ENCODE assay signal across 8 mouse cellular contexts in the genomic region with DNA sequence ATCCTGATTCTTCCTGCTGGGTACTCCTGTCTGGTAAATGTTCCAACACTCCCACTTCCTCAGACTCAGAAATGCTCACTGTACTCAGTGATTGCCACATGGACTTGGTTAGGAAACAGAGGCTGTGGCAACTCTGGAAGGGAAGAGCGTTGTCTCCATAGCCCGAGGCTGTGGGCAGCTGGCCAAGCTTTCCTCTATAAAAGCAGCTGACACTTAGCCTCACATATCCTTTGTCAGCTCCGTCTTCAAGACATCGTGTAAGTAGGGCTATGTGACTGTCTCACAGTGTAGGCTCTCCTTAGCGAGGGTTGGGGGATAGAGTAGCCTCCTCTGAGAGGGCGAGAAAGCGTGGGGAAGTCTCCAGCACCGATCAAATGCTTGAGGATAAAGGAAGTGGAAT. TPM values are rescaled to one million over a fixed set of nuclear protein-coding genes. Genes with fewer than 3 reads are reported as not detected.
A peak's percentile ranks its signal among the peaks of the same experiment; 100 is the strongest.
DNase-seq lines count a peak whose midpoint lies in the region; ATAC-seq lines count a peak whose summit lies in the region.

A gene (plus strand): TSS at position 133 of the 400 bp plus-strand sequence.

- H3K36me3 ChIP-seq in kidney, embryonic 16.5 days (ENCODE audit: insufficient read depth, low read length), result no peaks in the 10 kb centered on the region

- no peaks in the 10 kb centered on the region for H3K27me3 ChIP-seq in kidney, embryonic 16.5 days (ENCODE audit: insufficient read depth, low read length)

- H3K9me3 ChIP-seq in kidney, embryonic 16.5 days (ENCODE audit: low read length), result no peaks in the 10 kb centered on the region

- no peak within 1 kb of the TSS for H3K4me3 ChIP-seq in kidney, embryonic 16.5 days (ENCODE audit: low read length)

- no peaks in the 10 kb centered on the region for H3K4me1 ChIP-seq in kidney, embryonic 16.5 days (ENCODE audit: insufficient read depth, low read length)

- DNase-seq in kidney, adult 18-20 months, result no peak
- peak; percentile 24 for DNase-seq in adrenal gland, adult 8-10 months
- DNase-seq in lung, postnatal 14 days, result peak; percentile 62
- DNase-seq in yolk sac, embryonic 10.5 days (ENCODE audit: low spot score), result no peak
- DNase-seq in frontal cortex, postnatal 10 days (ENCODE audit: low spot score in 2 of 2), result no peak
- no peak for DNase-seq in left cerebral cortex, adult 8-10 months (ENCODE audit: low spot score in 2 of 2)

- 68% methylated on average over 8 of the region's 8 CpGs for WGBS in kidney, embryonic 16.5 days

- H3K27ac ChIP-seq in kidney, embryonic 16.5 days (ENCODE audit: low read length), result no peak within 1 kb of the TSS

- H3K4me2 ChIP-seq in kidney, embryonic 16.5 days (replicated peaks; ENCODE audit: low read depth, low read length), result no peak within 1 kb of the TSS

- ATAC-seq in kidney, embryonic 16.5 days (ENCODE audit: low FRiP score, low TSS enrichment), result no peak
- ATAC-seq in granulocyte monocyte progenitor cell, adult 5-6 weeks (replicated peaks; ENCODE audit: poor library complexity, severe bottlenecking), result peak; percentile 88

- H3K9ac ChIP-seq in kidney, embryonic 16.5 days (replicated peaks; ENCODE audit: low read length), result no peak within 1 kb of the TSS

RNA-seq across cellular contexts. Expression of the gene that starts here (rescaled TPM):
- polyA plus RNA-seq in kidney, embryonic 16.5 days (2015; fragmentation: Nextera tagmentation; extraction: Ambion mirVana), result 13.9 and 22.6 TPM in 2 replicates
- total RNA-seq in adrenal gland, adult 8-10 months (2022), result 1 to 10 TPM in 3 of 4 experiments, under 1 TPM in 1; 0.58 to 2.3 (median 1.2) TPM
- total RNA-seq in granulocyte monocyte progenitor cell, adult 5-6 weeks (2014; fragmentation: Nextera tagmentation), result 347 and 679 TPM in 2 replicates
- total RNA-seq in granulocyte monocyte progenitor cell, adult 5-6 weeks (2017), result 895 and 1,441 TPM in 2 replicates
- total RNA-seq in left cerebral cortex, adult 8-10 months (2022), result 1 to 10 TPM in 1 of 4 experiments, not detected in 3; 1.7 TPM

Comparison
In these comparisons a context has a peak if more than half of its experiments do, and no peak if none do; other contexts are left out.
1. RNA of the gene that starts here (total RNA-seq): 347 to 1,441 TPM in granulocyte monocyte progenitor cell, adult 5-6 weeks; 0.58 to 2.3 TPM in adrenal gland, adult 8-10 months and 1.7 TPM in left cerebral cortex, adult 8-10 months; every median in the first group is over 100 times any median in the second.
2. DNase-seq: peak in adrenal gland, adult 8-10 months (single experiment) and lung, postnatal 14 days (single experiment); none in kidney, adult 18-20 months (single experiment), yolk sac, embryonic 10.5 days (single experiment), frontal cortex, postnatal 10 days (0 of 2) and left cerebral cortex, adult 8-10 months (0 of 2).